Mouse (Mus musculus) thymus, postnatal 14 days (tissue): ENCODE data around the gene Olfr136.

ENCODE experiments used
- DNase-seq: peaks from one replicate; pipeline ENCODE4 v3.0.0; 2021

Gene Olfr136

DNA sequence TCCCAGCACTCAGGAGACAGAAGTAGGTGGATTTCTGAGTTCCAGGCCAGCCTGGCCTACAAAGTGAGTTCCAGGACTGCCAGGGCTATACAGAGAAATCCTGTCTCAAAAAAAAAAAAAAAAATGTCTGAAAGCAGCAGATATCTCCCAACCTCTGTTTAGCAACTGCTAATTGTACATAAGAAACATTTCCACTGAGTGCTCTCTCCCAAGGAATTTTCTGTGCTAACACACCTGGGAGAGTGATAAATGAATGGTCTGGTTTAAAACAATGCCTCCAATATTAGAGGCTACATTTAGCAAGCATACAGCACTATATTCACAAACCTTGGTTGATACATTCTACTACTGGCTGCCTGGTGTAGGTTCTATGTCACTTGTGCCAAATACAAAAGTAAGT lies at the start of gene Olfr136:
TSS of gene Olfr136 (plus strand) at position 301 of the 400 bp plus-strand sequence.
- no peak for DNase-seq

- no peak for DNase-seq
Observed at GRCm38 (mm10) chr17:38307470-38307869, 22.2 kb upstream of the Olfr136 start, which contains the start of gene Olfr137. TSS of gene Olfr137 (minus strand) at chr17:38307570.
